Mouse (Mus musculus) intestine, postnatal 0 days (tissue): Measurements from ENCODE around the gene Hoxb2. TPM values are rescaled to one million over a fixed set of nuclear protein-coding genes. Genes with fewer than 3 reads are reported as not detected.
A peak's percentile ranks its signal among the peaks of the same experiment; 100 is the strongest.

ENCODE experiments used
- ATAC-seq: fragments of 200-750 bp; cut with Nextera tagmentation; 2 replicates; pipeline ENCODE4 v1.8.0; 2017; ENCODE audit warnings: mild to moderate bottlenecking, moderate TSS enrichment, moderate library complexity
- H3K27ac ChIP-seq: fragments of 300-500 bp; sonication (generic); 2 replicates; pipeline ENCODE4 v1.5.1; 2014; ENCODE audit warnings: mild to moderate bottlenecking, low read depth, low read length, moderate library complexity
- H3K27me3 ChIP-seq: fragments of 300-500 bp; sonication (generic); replicated peaks from 2 replicates; pipeline ENCODE4 v1.6.1; 2014; ENCODE audit warnings: low read length, mixed read lengths; ENCODE audit not compliant: control insufficient read depth, insufficient read depth
- H3K36me3 ChIP-seq: fragments of 300-500 bp; sonication (generic); 2 replicates; pipeline ENCODE4 v1.6.1; 2014; ENCODE audit warnings: mild to moderate bottlenecking, moderate library complexity; ENCODE audit not compliant: control insufficient read depth, insufficient read depth
- H3K4me1 ChIP-seq: fragments of 300-500 bp; sonication (generic); replicated peaks from 2 replicates; pipeline ENCODE4 v1.6.1; 2014; ENCODE audit warnings: antibody characterized with exemption, low read length, mixed read lengths; ENCODE audit not compliant: control insufficient read depth, insufficient read depth
- H3K4me2 ChIP-seq: fragments of 300-500 bp; sonication (generic); replicated peaks from 2 replicates; pipeline ENCODE4 v1.6.1; 2014; ENCODE audit warnings: low read depth, mild to moderate bottlenecking, moderate library complexity
- H3K4me3 ChIP-seq: fragments of 300-500 bp; sonication (generic); 2 replicates; pipeline ENCODE4 v1.5.1; 2014; ENCODE audit warnings: low read depth, low read length
- H3K9ac ChIP-seq: fragments of 300-500 bp; sonication (generic); 2 replicates; pipeline ENCODE4 v1.6.1; 2014; ENCODE audit warnings: mild to moderate bottlenecking, low read depth, low read length
- H3K9me3 ChIP-seq: fragments of 300-500 bp; sonication (generic); 2 replicates; pipeline ENCODE4 v1.6.1; 2016; ENCODE audit warnings: mixed run types; ENCODE audit not compliant: control insufficient read depth
- CTCF ChIP-seq: sonication (generic); IDR thresholded peaks from 2 replicates; pipeline ENCODE4 v1.5.1; 2016; ENCODE audit warnings: low read depth, mild to moderate bottlenecking, control low read depth, antibody characterized with exemption, moderate library complexity
- WGBS: fragments of 180-500 bp; shearing (Covaris S2); extraction: QIAGEN DNeasy Blood & Tissue Kit; methylation state at CpG from one replicate; pipeline ENCODE4 v1.1.7; 2014; 5-methylcytosine and 5-hydroxymethylcytosine counted together
- polyA plus RNA-seq: library from polyadenylated mRNA; unstranded; fragments of >200 nt; fragmentation: Nextera tagmentation; extraction: Ambion mirVana; gene quantifications from 2 replicates; pipeline ENCODE4 v1.2.1, GENCODE M21; 2015

Gene Hoxb2
- polyA plus RNA-seq, 1 experiment from 2014 or later: 8.4 TPM

- Histone ChIP-seq H3K4me1 (peaks cover 3% of the 10 kb centered on the region; the same call in 1 of the 2 replicates), H3K27me3 (peaks cover 32% of the 10 kb centered on the region), H3K27ac (no peak overlapping the region), H3K36me3 (no peaks in the 10 kb centered on the region), H3K4me2 (0 out of 2 replicates have a peak overlapping the region, but pooled peaks have one; percentile 24), H3K9ac (no peak overlapping the region), H3K9me3 (no peaks in the 10 kb centered on the region), H3K4me3 (no peak overlapping the region)
- no peak for TF ChIP-seq CTCF
- ATAC-seq: no peak
- 34% methylated on average over 8 of the region's 8 CpGs for WGBS
Measured at GRCm38 (mm10) chr11:96328605-96329004, 21.7 kb upstream of the Hoxb2 start.

DNA sequence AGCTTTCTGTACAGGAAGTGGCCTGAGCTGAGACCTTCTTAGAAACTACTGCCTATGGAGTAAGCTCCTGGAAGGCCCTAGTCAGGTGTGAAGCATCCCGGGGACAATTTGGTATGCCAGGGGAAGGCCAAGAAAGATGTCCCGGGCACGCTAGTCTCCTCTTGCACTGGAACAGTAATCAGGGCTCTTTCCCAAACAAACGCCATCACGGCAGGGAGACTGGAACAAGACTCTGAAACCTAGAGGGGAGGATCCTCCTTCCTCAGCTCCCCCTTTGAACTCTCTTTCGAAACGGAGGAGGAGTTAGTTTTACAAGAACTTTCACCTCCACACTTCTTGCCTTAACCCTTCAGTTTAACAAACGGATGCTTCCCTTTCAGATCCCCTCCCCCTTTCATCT is 18.2 kb upstream of the Hoxb2 start:
- Histone ChIP-seq H3K27me3 (peaks cover 22% of the 10 kb centered on the region), H3K9me3 (no peaks in the 10 kb centered on the region), H3K4me1 (peaks cover 6% of the 10 kb centered on the region; the same call in 1 of the 2 replicates), H3K4me2 (peak overlapping the region; percentile 66), H3K27ac (peak overlapping the region; percentile 78), H3K36me3 (no peaks in the 10 kb centered on the region), H3K9ac (no peak overlapping the region), H3K4me3 (peak overlapping the region; percentile 31)
- ATAC-seq: no peak
- WGBS: 18% methylated on average over 8 of the region's 8 CpGs
- TF ChIP-seq CTCF: no peak

DNA sequence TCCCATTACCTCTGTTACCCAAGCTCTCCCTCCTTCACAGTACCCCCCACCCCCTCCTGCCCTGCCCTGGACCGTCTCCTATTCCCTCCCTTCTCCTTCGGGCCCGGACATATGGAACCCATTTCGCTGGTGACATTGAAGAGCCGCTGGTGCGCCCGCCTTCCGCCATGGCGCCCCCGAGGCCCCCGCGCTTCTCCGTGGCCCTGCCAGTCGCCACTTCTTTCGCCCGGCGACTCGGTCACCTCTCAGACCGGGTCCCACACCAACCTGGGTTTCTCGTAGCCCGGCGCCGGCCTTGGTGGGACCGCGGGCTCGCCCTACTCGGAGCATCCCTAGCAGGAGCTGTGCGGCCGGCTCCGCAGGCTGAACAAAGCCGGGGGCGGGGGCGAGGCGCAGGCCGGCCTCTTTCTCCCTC is 17.7 kb upstream of the Hoxb2 start:
- WGBS: 16% methylated on average over 35 of the region's 35 CpGs
- H3K4me1 ChIP-seq: peaks cover 6% of the 10 kb centered on the region; the same call in 1 of the 2 replicates
- ATAC-seq: no peak

GRCm38 (mm10) chr11:96333241-96334001 is 16.9 kb upstream of the Hoxb2 start:
- WGBS: 21% methylated on average over 17 of the region's 17 CpGs
- TF ChIP-seq CTCF: no peak
- peak overlapping the region; percentile 31 for H3K4me3 ChIP-seq
- H3K9ac ChIP-seq: peak overlapping the region; percentile 37; the same call in 1 of the 2 replicates
- no peak for ATAC-seq
- no peaks in the 10 kb centered on the region for H3K36me3 ChIP-seq
- H3K27ac ChIP-seq: peak overlapping the region; percentile 78
- H3K27me3 ChIP-seq: peaks cover 21% of the 10 kb centered on the region
- peak overlapping the region; percentile 66 for H3K4me2 ChIP-seq
- H3K9me3 ChIP-seq: no peaks in the 10 kb centered on the region
- H3K4me1 ChIP-seq: peaks cover 6% of the 10 kb centered on the region; the same call in 1 of the 2 replicates

More for the DNA sequence above, 17.7 kb upstream of the Hoxb2 start:
- peaks cover 21% of the 10 kb centered on the region for H3K27me3 ChIP-seq
- H3K4me3 ChIP-seq: peak overlapping the region; percentile 31
- no peak for TF ChIP-seq CTCF
- peak overlapping the region; percentile 78 for H3K27ac ChIP-seq
- H3K4me2 ChIP-seq: peak overlapping the region; percentile 66
- no peaks in the 10 kb centered on the region for H3K9me3 ChIP-seq
- peak overlapping the region; percentile 37; the same call in 1 of the 2 replicates for H3K9ac ChIP-seq
- H3K36me3 ChIP-seq: no peaks in the 10 kb centered on the region

- no peaks in the 10 kb centered on the region; the same call in 1 of the 2 replicates for H3K36me3 ChIP-seq
- 41% methylated on average over 2 of the region's 2 CpGs for WGBS
- no peaks in the 10 kb centered on the region for H3K9me3 ChIP-seq
- H3K4me3 ChIP-seq: no peak overlapping the region; the same call in 1 of the 2 replicates
- H3K4me1 ChIP-seq: peaks cover 6% of the 10 kb centered on the region; the same call in 1 of the 2 replicates
- H3K9ac ChIP-seq: no peak overlapping the region
- TF ChIP-seq CTCF: no peak
- peaks cover 21% of the 10 kb centered on the region for H3K27me3 ChIP-seq
- ATAC-seq: no peak
- H3K4me2 ChIP-seq: peak overlapping the region; percentile 66
- H3K27ac ChIP-seq: peak overlapping the region; percentile 78; the same call in 1 of the 2 replicates
Measured at GRCm38 (mm10) chr11:96334002-96334364, 16.3 kb upstream of the Hoxb2 start.

DNA sequence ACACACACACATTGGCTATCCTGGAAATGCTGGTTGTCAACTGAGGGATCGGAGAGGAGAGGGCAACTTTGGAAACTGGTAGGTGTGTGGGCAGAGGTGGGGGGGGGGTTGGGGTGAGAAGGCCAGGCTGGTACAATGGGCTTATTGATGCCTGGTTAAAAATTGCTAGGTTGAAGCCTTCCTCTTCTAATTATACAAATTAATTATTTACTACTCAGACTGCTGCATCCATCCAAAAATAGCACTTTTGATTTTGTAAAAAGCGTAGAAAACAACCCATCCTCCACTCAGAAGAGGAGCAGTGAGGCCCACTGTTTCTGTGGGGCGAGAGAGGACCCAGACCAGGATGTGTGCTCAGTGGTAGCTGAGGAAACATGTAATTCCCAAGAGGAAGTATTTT is 15.3 kb upstream of the Hoxb2 start:
- peaks cover 24% of the 10 kb centered on the region for H3K27me3 ChIP-seq
- 0 out of 2 replicates have a peak overlapping the region, but pooled peaks have one; percentile 2 for H3K4me2 ChIP-seq
- no peak overlapping the region for H3K4me3 ChIP-seq
- H3K36me3 ChIP-seq: no peaks in the 10 kb centered on the region; the same call in 1 of the 2 replicates
- no peak overlapping the region for H3K27ac ChIP-seq
- WGBS: 30% methylated on average over 3 of the region's 3 CpGs
- no peak for ATAC-seq
- 0 out of 2 replicates have a peak, but pooled peaks cover 8% of the 10 kb centered on the region for H3K4me1 ChIP-seq
- H3K9ac ChIP-seq: no peak overlapping the region
- no peaks in the 10 kb centered on the region for H3K9me3 ChIP-seq
- no peak for TF ChIP-seq CTCF
